Mouse (Mus musculus) C2C12 (cell line): ENCODE measurements at regions not wholly inside any gene's neighbourhood (a gene's known extent, or its start where the extent isn't known, plus 50 kb on each side); places are given as distances from the start of the nearest gene placed in this dataset.

Experiments used
- CEBPB ChIP-seq: IDR thresholded peaks from one replicate; pipeline ENCODE4 v1.6.1; 2011; ENCODE audit warnings: low read depth, mild to moderate bottlenecking, control low read depth, moderate library complexity
- CTCF ChIP-seq: IDR thresholded peaks from one replicate; pipeline ENCODE4 v1.5.1; 2011; ENCODE audit not compliant: control insufficient read depth, insufficient read depth, insufficient read length
- MAX ChIP-seq: IDR thresholded peaks from one replicate; pipeline ENCODE4 v1.6.1; 2011; ENCODE audit warnings: mild to moderate bottlenecking, control low read depth
- MYOG ChIP-seq: IDR thresholded peaks from one replicate; pipeline ENCODE4 v1.6.1; 2011; ENCODE audit not compliant: control insufficient read depth, insufficient read length; ENCODE audit errors: extremely low read depth
- USF1 ChIP-seq: IDR thresholded peaks from one replicate; pipeline ENCODE4 v1.6.1; 2011; ENCODE audit warnings: low read depth, mild to moderate bottlenecking, control low read depth, moderate library complexity

GRCm38 (mm10) chr3:54477986-54478385 is 117.1 kb downstream of the Postn start:
- TF ChIP-seq CTCF = no peak
- no peak for TF ChIP-seq CEBPB
- TF ChIP-seq MAX = no peak
- no peak for TF ChIP-seq USF1
- no peak for TF ChIP-seq MYOG
